Comparison of ENCODE assay signal across 8 mouse cellular contexts in the genomic region with DNA sequence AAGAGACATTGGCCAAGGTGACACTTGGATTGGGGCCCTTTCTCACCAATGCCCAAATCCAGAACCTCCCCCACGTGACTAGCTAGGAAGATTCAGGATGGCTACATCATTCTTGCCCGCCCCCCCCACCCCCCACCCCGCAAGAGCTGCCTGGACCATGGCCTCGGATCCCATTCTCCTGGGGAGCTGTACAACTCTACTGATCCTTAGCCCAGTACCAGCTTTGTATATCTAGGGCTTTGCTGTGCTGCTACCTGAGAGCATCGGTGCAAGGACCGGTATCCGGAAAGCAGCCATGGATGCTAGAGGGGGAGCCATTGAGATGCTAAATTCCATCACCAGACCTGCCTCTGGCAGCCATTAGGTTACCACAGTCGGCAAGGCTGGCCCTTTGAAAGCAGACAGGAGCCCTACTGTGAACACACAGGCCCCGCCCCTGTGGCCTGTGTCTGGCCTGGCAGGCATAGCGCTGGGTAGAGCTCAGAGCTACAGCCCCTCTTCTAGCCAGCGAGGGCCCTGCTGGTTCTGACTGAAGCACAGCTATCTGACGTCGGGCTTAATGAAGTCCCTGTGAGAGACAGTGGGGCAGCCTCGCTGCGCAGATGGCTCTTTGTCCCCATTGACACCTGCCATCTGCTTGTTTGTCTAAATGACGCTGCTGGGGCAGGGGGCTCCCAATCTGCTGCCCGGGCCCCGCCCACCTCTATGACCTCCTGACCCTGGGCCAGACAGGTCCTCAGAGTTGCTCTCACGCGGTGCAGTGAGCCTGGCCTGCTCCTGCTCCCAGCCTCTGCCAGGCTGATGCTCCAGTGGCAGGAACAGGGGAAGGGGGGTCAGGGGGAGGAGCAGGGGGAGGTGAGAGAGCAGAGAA.
DNase-seq lines count a peak whose midpoint lies in the region; ATAC-seq lines count a peak whose summit lies in the region.

No protein-coding gene starts in this region.

- H3K9ac ChIP-seq in heart, embryonic 11.5 days (ENCODE audit: low read depth, low read length), result peak overlapping the region; percentile 39; the same call in 1 of the 2 replicates
- 0 out of 2 replicates have a peak overlapping the region, but pooled peaks have one; percentile 34 for H3K9ac ChIP-seq in embryonic facial prominence, embryonic 14.5 days (ENCODE audit: low read depth, low read length)
- H3K9ac ChIP-seq in limb, embryonic 15.5 days, result no peak overlapping the region

- no peaks in the 10 kb centered on the region for H3K9me3 ChIP-seq in heart, embryonic 11.5 days (replicated peaks; ENCODE audit: control insufficient read depth, low read length)
- H3K9me3 ChIP-seq in embryonic facial prominence, embryonic 14.5 days (ENCODE audit: control insufficient read depth, low read length), result no peaks in the 10 kb centered on the region
- no peaks in the 10 kb centered on the region for H3K9me3 ChIP-seq in limb, embryonic 15.5 days

- H3K4me2 ChIP-seq in heart, embryonic 11.5 days, result peak overlapping the region; percentile 42
- peak overlapping the region; percentile 11; the same call in 1 of the 2 replicates for H3K4me2 ChIP-seq in embryonic facial prominence, embryonic 14.5 days (ENCODE audit: low read depth, low read length)
- H3K4me2 ChIP-seq in limb, embryonic 15.5 days, result 0 out of 2 replicates have a peak overlapping the region, but pooled peaks have one; percentile 8

- H3K27ac ChIP-seq in heart, embryonic 11.5 days (ENCODE audit: low read depth, low read length), result no peak overlapping the region
- H3K27ac ChIP-seq in embryonic facial prominence, embryonic 14.5 days (replicated peaks; ENCODE audit: low read depth, low read length), result no peak overlapping the region
- no peak overlapping the region for H3K27ac ChIP-seq in limb, embryonic 15.5 days

- no peaks in the 10 kb centered on the region for H3K36me3 ChIP-seq in heart, embryonic 11.5 days (ENCODE audit: control insufficient read depth, insufficient read depth, low read length)
- H3K36me3 ChIP-seq in embryonic facial prominence, embryonic 14.5 days (ENCODE audit: control insufficient read depth, insufficient read depth, low read length), result no peaks in the 10 kb centered on the region
- no peaks in the 10 kb centered on the region for H3K36me3 ChIP-seq in limb, embryonic 15.5 days

- no peak for DNase-seq in heart, postnatal 10 days
- peak; percentile 96 for DNase-seq in ES-CJ7 (ENCODE audit: low read depth, low spot score)
- peak; percentile 78 for DNase-seq in embryonic facial prominence, embryonic 14.5 days (ENCODE audit: low spot score)
- DNase-seq in gastrocnemius, postnatal 14 days, result no peak
- no peak for DNase-seq in heart, adult 9 months (ENCODE audit: low spot score in 2 of 2)

- H3K27me3 ChIP-seq in heart, embryonic 11.5 days (ENCODE audit: control insufficient read depth, insufficient read depth, low read length), result no peaks in the 10 kb centered on the region; the same call in none of the 2 replicates
- no peaks in the 10 kb centered on the region for H3K27me3 ChIP-seq in embryonic facial prominence, embryonic 14.5 days (replicated peaks; ENCODE audit: control insufficient read depth, insufficient read depth, low read length)
- no peaks in the 10 kb centered on the region for H3K27me3 ChIP-seq in limb, embryonic 15.5 days

- WGBS in heart, embryonic 11.5 days (ENCODE audit: insufficient replicate concordance), result 4% methylated on average over 20 of the region's 20 CpGs
- 7% methylated on average over 18 of the region's 20 CpGs for WGBS in embryonic facial prominence, embryonic 14.5 days
- 9% methylated on average over 20 of the region's 20 CpGs for WGBS in limb, embryonic 15.5 days

- intact Hi-C loops in heart, postnatal 10 days (cut with DNase I), result no loop called here
- intact Hi-C loops in gastrocnemius, postnatal 14 days (cut with DNase I; ENCODE audit: low total_unique reads), result no loop called here

- no peak overlapping the region for H3K4me3 ChIP-seq in heart, embryonic 11.5 days (ENCODE audit: low read depth, low read length)
- H3K4me3 ChIP-seq in embryonic facial prominence, embryonic 14.5 days (ENCODE audit: low read depth, low read length), result no peak overlapping the region
- no peak overlapping the region for H3K4me3 ChIP-seq in limb, embryonic 15.5 days

- ATAC-seq in heart, embryonic 11.5 days (replicated peaks; ENCODE audit: insufficient number of reproducible peaks, low FRiP score, low TSS enrichment), result peak; percentile 55; the same call in 1 of the 2 replicates
- ATAC-seq in embryonic facial prominence, embryonic 14.5 days (ENCODE audit: low read depth), result peak; percentile 92
- ATAC-seq in limb, embryonic 15.5 days (ENCODE audit: insufficient number of reproducible peaks, low FRiP score, low TSS enrichment, low read depth), result peak; percentile 54; the same call in 1 of the 2 replicates
- ATAC-seq in CD4-positive, CD25-positive, alpha-beta regulatory T cell, adult 4 months, result no peak

- H3K4me1 ChIP-seq in heart, embryonic 11.5 days (ENCODE audit: control insufficient read depth, insufficient read depth, low read length), result peaks cover 7% of the 10 kb centered on the region
- no peaks in the 10 kb centered on the region for H3K4me1 ChIP-seq in embryonic facial prominence, embryonic 14.5 days (ENCODE audit: control insufficient read depth, insufficient read depth, low read length)
- peaks cover 6% of the 10 kb centered on the region for H3K4me1 ChIP-seq in limb, embryonic 15.5 days

Comparison
In these comparisons a context has a peak if more than half of its experiments do, and no peak if none do; other contexts are left out.
1. DNase-seq: peak in ES-CJ7 (single experiment) and embryonic facial prominence, embryonic 14.5 days (single experiment); none in heart, postnatal 10 days (0 of 2), gastrocnemius, postnatal 14 days (single experiment) and heart, adult 9 months (0 of 2).
2. Peak in every context shown above with its lines, with median percentiles within 50 percentile points of each other: H3K4me2 ChIP-seq.